Mouse (Mus musculus): ENCODE results near the gene Susd3.

DNA sequence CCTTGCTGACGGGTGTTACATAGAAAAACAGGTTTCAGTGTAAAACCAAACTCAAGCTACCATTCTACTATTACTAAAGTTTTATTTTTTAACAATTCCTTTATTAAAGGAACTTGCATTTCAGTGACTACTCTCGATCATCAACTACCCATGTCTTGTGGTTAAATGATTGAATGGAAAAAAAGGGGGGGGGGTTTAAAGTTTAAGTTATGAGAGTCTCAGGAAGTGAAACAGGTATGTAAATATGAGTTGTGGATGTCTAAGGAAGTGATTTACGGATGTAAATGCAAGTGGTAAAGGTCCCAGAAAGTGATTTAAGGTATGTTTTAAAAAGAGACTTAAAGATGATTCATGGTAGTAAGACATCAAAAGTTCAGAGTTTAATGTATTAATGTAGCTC, 23.3 kb downstream of the Susd3 start:
- TF ChIP-seq CTCF (IDR thresholded peaks at IDR 0.05; ENCODE audit: low read depth, low read length) (no peak), POLR2A (IDR thresholded peaks at IDR 0.05; ENCODE audit: borderline replicate concordance, low read depth, low read length) (no peak)

Measured in bone marrow macrophage, adult 2 months (primary cell).